Mouse (Mus musculus): ENCODE results near the gene Lmna.

Gene Lmna

DNA sequence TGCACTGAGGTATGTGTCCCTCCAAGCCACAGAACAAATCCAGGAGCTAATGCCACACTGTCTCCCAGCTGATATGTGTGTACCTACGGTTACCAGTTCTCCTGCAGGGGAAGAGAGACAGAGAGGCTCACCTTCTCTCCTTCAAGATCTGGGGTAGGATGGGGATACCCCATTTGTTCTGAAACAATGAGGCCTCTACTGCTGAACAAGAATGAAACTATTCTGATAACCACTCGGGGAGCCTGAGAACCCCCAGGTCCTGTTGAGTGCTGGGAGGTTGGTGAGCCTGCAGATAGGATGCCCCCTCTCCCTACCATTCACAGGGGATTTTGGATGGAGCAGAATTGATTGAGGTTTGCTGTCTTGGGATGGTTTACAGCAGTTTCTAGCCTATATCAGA is 10.3 kb upstream of the Lmna start:
- DNase-seq = no peak

DNA sequence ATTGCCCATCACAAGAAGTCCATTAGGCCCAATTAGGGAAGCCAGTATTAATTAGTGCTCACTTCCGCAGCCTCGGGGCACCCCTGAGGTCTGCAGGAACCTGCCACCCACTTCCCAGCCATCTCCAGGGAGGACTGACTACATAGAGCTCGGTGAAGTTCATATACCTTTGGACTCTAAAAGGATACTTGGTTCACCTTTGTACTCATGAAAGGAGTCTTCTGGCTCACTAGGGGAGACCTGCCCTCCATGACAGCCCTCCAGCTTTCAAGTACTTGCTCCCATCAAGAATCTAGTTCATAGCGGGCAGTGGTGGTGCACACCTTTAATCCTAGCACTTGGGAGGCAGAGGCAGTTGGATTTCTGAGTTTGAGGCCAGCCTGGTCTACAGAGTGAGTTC is 8.7 kb upstream of the Lmna start:
- no peak for DNase-seq

DNA sequence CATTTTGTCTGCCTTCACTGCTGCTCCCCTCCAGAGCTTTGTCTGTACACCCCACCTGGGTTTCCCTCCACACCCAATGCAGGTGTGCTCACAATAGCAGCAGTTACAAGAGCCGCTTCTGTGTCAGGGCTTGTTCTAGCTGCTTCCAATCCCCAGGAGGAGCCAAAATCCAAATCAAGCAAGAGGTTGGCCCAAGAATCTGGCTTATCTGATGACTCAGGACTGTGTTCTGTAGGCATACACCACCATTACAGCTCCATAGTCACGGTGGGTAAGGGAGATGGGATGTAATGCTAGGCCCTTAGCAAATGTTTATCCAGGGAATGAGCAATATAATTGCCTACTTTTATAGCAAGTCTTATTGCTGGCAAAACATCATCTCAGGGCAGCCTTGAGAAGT is 6.7 kb upstream of the Lmna start:
- DNase-seq = no peak

DNA sequence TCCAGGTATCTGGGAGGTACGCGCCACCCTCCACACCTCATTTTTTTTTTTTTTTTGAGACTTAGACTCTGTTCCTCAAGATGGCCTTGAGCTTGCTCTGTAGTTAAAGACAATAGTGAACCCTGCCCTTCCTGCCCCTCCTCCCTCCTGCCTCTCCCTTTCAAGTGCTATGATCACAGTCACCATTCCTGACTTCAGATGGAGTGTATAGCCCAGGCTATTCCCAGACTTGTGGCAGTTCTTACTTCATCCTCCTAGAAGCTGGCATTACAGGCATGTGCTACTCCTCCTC is 5.3 kb upstream of the Lmna start:
- no peak for DNase-seq

DNA sequence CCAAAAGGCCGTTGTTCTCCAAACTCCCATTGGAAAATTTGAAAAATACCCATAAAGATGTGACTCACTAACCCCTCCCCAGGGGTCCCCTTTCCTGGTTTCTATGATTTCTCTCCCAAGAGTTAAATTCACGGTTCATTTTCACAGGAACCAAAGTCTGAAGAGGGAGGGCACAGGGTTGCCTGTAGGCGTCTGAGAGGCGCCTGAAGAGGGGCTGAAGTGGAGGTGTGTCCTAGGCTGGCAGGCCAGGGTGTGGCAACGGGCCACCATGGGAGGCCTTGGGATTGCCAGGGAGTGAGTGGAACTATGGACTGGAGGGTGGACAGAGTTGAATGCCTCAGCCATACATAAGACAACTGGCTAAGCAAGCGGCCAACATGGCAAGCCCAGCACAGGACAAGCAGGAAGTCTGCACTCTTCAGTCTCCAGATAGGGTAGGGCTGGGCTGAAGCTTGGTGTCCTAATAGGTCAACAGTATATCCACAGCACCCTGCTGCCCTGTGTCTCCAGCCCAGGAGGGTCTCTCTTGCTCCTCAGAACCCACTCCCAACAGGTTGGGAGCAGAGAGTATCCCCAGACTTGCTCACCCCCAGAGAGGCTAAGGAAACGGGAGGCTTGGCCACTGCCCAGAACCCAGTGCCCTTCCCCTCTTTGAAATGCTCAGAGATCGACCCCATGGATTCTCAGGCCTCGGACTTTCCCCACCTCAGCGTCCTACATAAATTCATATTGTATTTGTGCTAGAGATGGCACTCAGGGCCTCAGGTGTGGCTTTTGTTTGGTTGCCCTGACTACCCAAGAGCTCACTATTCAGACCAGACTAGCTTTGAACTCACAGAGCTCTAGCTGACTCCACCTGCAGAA is 4.7 kb upstream of the Lmna start:
- DNase-seq = no peak

DNA sequence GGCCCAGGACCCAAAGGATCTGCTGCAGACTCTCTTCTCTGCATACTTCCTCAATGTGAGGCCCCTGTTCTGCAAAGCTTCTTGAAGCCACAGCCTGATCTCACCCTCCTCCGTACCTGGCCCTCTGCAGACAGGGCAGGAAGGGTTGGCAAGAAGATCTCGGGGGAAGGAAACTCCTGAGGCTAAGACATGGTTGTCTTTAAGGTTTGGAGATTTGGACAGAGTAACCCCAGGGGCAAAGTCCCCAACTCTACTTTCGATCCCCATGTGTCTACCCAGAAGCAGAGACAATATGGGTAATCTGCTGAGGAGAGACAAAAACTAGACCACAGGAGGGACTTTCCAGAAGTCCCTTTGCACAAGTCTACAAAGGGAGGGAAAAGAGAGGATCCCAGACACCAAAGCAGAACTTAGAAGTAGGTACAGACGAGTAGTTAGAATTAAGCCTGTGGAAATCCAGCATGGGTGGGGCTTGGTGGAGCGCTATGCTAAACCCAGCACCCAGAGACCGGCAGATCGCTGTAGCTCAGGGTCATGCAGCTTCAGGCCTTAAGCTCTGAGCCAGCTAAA is 3.9 kb upstream of the Lmna start:
- DNase-seq = no peak

DNA sequence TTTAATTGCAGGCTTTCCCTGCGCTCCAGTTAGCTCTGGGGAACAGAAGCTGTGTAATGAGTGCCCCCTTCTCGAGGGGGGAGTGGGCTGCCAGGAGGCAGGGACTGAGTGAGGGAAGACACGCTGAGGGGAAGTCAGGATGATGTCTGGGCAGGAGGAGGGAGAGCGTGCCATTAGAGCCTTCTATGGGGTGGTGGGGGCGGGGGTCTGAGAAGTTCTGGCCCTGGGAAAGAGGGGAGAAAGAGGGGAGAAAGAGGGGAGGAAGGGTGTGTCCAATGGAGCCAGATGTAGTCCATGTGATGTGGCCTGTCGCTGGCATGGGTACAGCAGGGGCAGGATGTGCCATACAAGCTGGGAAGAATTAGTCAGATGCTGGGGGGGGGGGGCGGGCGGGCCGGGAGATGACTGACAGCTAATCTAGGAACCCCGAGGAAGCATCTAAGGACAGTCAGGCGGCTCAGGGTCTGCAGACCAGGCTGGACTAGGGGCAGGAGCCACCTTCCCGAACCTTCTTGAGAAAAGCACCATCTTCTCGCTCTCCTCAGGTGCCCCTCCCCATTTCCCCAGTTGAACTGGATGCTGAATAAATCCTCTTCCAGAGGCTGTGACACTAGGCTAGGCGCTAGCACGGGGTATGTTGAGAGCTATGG is 3.3 kb upstream of the Lmna start:
- no peak for DNase-seq

DNA sequence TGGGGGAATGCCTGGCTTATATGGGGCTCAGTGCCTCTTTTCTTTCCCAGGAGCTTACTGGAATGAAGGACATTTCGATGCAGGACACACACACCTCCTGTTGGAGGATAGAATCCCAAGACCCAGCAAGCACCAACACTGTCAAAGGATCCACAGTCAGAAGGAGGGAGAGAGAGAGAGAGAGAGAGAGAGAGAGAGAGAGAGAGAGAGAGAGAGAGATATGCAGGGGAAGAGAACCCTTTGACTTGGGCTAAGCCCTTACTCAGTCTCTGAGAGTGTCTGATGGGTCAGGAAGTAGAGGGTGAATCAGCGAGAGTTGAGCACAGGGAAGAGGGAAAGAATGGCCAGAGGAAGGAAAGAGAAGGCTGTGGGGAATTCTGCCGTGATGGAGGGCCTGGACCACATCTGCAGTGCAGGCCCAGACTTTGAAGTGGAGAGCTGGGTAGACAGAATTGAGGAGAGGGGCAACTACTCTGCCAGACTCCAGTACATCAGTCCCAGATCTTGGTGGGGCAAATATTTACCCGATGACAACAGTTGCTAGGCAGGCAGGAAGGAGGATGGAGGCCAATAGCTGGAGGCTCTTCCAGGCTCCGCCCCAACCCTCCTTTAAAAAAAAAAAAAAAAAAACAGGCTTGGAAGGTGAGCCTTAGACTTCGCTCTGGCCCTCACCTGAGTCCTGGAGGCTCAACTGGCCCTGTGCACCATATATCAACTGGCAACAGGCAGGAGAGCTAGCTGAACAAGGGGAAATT is 2.6 kb upstream of the Lmna start:
- DNase-seq = no peak

DNA sequence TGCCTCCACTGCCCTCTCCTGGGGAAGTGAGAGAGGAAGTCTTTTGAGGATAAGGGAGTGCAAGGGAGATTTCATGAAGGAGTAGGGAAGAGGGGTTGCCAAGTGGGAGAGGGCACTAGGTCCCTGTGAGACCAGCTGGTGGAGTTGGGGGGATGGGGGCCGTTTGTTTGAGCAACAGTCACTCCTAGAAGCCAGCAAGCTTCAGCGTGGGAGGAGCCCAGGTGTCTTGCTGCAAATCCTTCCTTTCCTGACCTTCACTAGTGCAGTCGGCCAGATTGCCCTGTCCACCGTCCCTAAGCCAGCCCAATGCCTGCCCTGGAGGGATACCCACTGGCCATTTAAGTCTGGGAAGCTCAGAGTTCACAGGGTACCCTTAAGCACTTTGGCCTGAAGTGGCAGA is 1.8 kb upstream of the Lmna start:
- DNase-seq = no peak

DNA sequence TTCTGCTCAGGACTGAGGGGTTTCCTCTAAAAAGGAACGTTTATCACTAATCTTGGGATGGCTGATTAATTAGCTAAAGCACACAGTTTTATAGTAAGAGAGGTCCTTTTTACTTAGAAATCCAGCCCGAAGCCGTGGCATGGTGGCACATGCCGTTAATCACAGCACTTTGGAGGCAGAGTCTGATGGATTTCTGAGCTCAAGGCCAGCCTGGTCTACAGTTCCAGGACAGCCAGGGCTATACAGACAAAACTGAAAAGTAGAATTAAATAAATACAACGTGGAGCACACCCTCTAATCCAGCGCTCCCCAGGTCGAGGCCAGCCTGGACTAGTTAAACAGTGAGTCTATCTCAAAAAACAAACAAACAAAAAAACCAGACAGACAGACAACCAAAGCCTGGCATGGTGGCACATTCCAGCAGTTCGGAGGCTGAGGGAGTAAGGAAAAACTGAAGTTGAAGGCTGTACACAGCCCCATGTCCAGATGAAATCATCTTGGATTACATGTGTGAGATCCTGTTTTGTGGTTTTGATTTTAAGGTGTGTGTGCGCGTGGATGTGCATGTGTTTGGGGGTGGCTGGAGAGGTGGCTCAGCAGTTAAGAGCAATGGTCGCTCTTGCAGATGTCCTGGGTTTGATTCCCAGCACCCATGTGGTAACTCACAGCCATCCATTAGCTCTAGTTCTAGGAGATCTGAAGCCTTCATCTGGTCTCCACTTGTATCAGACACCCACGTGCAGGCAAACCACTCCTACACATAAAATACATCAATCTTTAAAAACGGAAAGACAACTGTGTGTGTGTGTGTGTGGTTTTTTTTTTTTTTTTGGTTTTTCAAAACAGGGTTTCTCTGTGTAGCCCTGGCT is 899 bp upstream of the Lmna start:
- DNase-seq = no peak

DNA sequence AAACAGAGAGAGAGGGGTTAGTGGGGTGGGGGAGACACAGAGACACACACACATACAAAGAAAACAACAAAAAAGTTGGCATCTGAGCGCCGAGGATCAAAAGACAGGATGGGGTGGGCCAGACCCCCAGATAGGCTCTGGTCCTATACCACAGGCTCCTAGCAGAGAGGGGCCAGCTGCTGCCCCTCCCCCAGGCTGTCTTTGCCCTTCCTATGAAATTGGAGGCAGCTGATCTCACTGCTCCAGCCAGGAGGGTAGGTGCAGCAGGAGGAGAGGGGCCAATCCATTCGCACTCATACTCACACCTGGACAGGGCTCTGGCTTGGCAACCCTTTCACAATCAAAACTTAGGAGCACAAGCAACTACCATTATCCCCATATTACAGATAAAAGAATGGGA is 506 bp downstream of the Lmna start:
- no peak for DNase-seq

DNA sequence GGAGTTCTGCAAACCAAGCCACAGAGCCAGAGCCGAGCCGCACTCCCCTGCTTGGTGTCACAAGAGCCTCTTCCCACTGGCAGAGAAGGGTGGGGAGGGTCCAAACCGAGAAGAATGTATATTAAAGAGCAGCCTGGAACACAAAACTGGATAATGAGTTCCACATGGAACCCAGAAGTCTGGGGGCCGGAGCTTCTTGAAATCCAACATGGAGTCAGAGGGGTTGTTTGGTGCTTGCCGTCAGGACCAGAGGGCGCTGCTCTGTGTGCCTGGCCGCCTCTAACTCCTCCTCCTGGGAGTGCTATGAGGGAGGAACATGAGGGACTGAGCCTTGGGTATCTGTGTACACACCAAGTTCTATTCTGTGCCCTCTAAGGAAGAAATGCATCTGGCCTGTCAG is 4.0 kb downstream of the Lmna start:
- no peak for DNase-seq

DNA sequence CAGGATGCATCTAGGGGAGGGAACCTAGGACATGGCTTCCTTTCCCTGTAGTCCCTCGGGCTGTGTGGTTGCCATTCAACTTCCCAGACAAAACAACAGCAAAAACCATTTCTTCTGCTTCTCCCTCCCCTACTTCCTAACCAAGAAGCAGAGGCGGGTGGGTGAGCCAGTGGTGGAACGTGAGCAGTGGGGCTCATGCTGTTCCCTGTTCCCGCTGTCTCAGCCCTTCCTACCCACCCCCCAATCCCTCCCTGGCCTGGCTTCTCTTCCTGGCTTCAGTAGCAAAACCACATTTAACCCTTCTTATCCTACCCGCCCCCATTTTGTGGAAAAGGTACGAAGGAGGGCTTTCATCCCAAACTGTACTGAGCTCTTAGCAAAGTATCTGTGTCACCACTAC is 4.7 kb downstream of the Lmna start:
- DNase-seq = no peak

DNA sequence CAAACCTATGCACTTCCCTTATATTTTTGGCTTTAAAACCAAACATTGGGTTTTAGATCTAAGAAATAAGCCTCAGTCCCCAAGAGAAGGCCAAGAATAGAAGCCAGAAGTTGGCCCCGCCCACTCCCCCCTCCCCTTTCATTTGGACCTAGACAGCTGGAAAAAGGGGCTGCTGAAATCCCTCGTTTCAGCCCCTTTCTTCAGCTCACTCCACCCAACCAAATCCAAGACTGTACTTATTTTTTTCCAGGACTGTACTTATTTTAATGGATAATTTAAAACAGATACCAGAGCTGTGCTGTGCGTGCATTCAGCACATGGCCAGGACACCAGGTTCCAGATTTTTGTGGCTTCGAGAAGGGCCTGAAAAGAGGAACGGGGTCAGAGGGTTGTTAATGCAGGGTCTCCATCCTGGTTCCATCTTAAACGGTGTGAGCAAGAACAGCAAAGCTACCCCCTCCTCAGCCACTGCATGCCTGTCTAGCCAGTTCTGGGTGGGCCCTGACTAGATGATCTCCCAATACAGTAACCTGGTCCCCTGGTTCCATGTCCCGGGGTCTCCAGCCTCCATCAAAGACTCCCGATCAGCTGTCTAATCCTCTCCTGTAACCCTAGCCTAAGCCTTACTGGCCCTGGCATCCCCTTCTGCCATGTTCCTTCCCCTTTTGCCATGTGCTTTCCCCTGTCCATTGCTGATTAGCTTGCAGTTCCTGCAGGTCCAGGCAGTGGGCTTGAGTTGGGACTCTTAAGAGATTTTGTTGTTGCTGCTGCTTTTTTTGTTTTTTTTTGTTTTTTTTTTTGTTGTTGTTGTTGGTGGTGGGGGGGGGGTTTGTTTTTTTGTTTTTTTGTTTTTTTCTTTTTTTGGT is 5.6 kb downstream of the Lmna start:
- no peak for DNase-seq

DNA sequence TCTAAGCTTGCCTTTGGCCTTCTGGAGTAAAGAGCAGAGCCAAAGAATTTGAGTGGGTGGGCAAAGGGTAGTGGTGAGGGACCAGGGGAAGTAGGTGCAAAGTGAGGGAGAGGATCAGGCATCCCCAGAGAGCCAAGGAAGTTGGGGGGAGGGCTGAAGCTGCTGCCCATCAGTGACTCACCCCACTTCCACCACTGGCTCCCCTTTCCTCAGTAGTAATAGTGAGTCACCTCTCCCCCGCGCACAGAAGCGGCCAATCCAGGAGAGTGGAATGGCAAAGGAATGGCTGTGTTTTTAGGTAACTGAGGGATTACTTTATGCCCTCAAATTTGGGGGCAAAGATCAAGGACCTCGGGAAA is 6.3 kb downstream of the Lmna start:
- DNase-seq = no peak

DNA sequence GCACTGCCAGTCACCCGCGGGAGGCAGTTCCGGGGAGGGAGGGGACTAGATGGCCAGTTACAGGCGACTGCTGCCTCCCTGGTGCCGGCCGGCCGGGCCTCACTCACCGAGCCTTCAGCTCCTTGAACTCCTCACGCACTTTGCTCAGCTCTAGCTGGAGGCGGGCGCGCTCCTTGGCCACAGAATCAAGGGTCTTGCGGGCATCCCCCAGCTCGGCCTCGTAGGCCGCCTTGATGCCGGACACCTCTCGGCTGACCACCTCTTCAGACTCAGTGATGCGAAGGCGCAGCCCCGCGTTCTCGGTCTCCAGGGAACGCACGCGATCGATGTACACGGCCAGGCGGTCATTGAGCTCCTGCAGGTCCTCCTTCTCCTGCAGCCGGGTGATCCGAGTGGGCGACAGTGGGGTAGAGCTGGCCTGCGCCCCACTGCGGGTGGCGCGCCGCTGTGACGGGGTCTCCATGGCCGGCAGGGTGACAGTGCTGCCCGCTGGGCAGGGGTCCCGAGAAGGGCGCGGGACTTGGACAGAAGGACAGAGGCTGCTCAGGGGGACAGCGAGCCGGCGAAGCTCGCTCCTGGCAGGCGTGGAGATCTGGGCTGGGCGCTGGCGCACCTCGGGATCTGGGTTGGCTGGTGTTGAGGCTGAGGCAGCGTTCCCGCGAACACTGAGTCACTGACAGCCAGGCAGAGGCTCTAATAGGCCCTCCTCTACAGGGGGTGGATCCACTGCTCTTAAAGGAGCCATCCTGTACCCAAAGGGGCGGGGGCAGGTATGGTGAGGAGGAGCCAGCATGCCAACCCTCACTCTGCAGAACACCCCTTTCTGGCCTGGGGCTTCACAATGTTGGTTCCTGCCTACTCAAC is 6.9 kb downstream of the Lmna start:
- DNase-seq = peak; percentile 81

DNA sequence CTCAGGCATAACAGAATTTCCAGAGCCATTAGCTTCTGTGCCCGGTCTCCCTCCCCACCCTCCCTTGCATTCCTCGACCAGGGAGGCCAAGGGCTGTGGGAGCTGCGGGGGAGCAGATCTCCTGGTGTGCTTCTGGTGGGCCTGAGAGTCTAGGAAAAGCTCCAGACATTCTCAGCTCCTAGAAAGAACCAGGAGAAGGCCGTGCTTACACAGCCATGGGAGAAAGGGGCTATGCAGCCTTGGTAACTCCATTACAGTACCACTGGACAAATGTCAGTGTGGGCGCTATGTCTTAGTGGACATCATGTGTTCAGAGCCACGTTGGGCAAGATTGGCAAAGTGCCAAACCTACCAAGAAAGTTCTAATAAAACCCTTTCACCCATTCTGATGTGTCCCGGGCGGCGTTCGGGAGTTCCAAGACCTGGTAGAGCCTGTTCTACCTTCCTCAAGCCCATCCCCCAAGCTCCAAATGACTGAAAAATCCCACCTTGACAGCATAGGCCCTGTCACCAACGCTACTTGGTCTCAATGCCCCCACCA is 7.7 kb downstream of the Lmna start:
- DNase-seq = no peak

DNA sequence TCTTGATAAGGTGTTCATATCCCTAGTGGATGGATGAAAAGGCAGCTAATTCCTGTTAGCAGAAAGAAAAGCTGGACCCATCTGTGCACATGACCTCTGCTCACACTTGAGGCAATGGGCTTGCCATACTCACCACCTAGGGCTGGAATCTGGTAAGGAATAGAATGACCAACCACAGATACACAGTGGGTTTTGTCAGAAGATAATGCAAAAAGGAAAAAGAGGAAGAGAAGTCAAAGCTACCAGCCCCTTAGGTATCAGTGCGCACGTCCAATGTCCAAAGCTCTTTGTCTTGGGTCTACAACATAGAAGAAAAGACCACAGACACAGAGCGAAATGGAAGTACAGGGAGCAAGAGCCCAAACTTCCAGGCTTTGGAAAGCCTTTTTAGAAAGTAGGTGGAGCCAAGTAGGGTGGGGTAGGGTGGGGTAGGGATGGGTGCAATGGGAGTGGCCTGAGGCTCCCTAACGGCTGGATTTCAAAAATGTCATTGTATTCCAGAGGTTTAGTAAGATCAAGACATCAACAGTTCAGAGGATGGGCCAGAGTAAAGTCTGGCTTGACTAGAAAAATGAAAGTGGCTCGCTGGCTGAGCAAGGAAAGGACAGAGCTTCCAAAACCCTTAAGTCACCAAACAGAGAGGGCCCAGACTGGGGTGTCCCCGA is 8.3 kb downstream of the Lmna start:
- DNase-seq = no peak

DNA sequence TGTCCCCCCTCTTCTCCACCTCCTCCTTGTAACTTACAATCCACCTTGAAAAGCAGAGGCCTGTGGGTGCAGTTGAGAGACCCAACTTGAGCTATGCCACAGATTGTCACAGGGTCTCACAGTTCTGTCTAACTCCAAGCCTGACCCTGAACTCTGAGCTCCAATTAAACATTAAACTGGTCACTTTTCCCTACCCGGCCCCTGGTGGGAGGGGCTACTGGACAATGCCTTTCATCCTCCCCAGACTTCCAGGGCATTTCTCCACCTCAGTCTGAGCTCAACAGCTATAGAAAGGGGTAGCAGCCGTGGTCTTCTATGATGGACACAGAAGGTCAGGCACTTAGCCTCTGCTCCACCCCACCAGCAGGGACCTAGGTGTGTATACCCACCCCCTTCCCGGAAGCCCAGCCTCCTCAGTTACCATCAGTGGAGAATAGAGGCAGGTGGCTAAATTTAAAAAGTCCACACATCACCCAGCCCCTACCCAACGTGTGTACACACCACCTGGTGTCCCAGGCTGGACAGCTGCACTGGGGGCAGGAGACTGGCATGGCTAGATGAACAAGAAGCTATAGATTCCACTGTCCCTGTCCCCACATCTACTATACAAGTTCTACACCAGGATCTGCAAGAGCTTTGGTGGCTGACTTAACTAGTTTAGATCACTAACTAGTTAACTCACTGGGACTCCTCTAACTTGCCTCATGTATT is 8.9 kb downstream of the Lmna start:
- DNase-seq = no peak
